Mouse (Mus musculus): ENCODE data around the gene Tagap.
"Not testable (repeated sequence)": the region's sequence is repeated elsewhere in the genome, so short reads cannot be mapped to it uniquely, and the experiment has no call there.

Tagap gene

GRCm38 (mm10) chr17:7914596-7915227, 11.1 kb upstream of the Tagap start:
- no peak for DNase-seq (ENCODE audit: low read depth, low spot score)

- no peak for DNase-seq (ENCODE audit: low read depth, low spot score)
Observed at GRCm38 (mm10) chr17:7915791-7916190, 10.0 kb upstream of the Tagap start.

GRCm38 (mm10) chr17:7916782-7917574, 8.8 kb upstream of the Tagap start:
- DNase-seq (ENCODE audit: low read depth, low spot score): peak; percentile 35

GRCm38 (mm10) chr17:7918355-7918754, 7.4 kb upstream of the Tagap start:
- no peak for DNase-seq (ENCODE audit: low read depth, low spot score)

GRCm38 (mm10) chr17:7919209-7919608, 6.6 kb upstream of the Tagap start:
- no peak for DNase-seq (ENCODE audit: low read depth, low spot score)

- DNase-seq (ENCODE audit: low read depth, low spot score): no peak
Observed at GRCm38 (mm10) chr17:7922564-7922963, 3.2 kb upstream of the Tagap start.

GRCm38 (mm10) chr17:7924185-7924725, 1.5 kb upstream of the Tagap start:
- no peak for DNase-seq (ENCODE audit: low read depth, low spot score)

GRCm38 (mm10) chr17:7927582-7928535, 2.1 kb downstream of the Tagap start:
- peak; percentile 80 for DNase-seq (ENCODE audit: low read depth, low spot score)

GRCm38 (mm10) chr17:7928662-7929061, 2.9 kb downstream of the Tagap start:
- no peak for DNase-seq (ENCODE audit: low read depth, low spot score)

- peak; percentile 36 for DNase-seq (ENCODE audit: low read depth, low spot score)
Observed at GRCm38 (mm10) chr17:7929279-7929678, 3.5 kb downstream of the Tagap start.

- peak; percentile 24 for DNase-seq (ENCODE audit: low read depth, low spot score)
Observed at GRCm38 (mm10) chr17:7931096-7931990, 5.5 kb downstream of the Tagap start.

- DNase-seq (ENCODE audit: low read depth, low spot score): not testable (repeated sequence)
Observed at GRCm38 (mm10) chr17:7932121-7932520, 6.3 kb downstream of the Tagap start.

- DNase-seq (ENCODE audit: low read depth, low spot score): peak; percentile 78
Observed at GRCm38 (mm10) chr17:7939640-7940039, 13.8 kb downstream of the Tagap start.

GRCm38 (mm10) chr17:7945117-7946052, 19.6 kb downstream of the Tagap start, which contains the start of gene Rsph3a:
Gene Rsph3a, plus strand, starts transcription at chr17:7945614.
- peak; percentile 94 for DNase-seq (ENCODE audit: low read depth, low spot score)

- not testable (repeated sequence) for DNase-seq (ENCODE audit: low read depth, low spot score)
Observed at GRCm38 (mm10) chr17:7946053-7946627, 20.3 kb downstream of the Tagap start.

- not testable (repeated sequence) for DNase-seq (ENCODE audit: low read depth, low spot score)
Observed at GRCm38 (mm10) chr17:7951333-7951732, 25.5 kb downstream of the Tagap start.

GRCm38 (mm10) chr17:7957242-7957641, 31.4 kb downstream of the Tagap start:
- DNase-seq (ENCODE audit: low read depth, low spot score): peak; percentile 6

GRCm38 (mm10) chr17:7963333-7963732, 37.5 kb downstream of the Tagap start:
- DNase-seq (ENCODE audit: low read depth, low spot score): not testable (repeated sequence)

- DNase-seq (ENCODE audit: low read depth, low spot score): not testable (repeated sequence)
Observed at GRCm38 (mm10) chr17:7964398-7964797, 38.6 kb downstream of the Tagap start.

Measured in brain, adult 2 months (tissue).